Mouse (Mus musculus) liver, adult (tissue): ENCODE measurements at regions not wholly inside any gene's neighbourhood (a gene's known extent, or its start where the extent isn't known, plus 50 kb on each side); places are given as distances from the start of the nearest gene placed in this dataset.

ENCODE experiments used
- GATA4 ChIP-seq: IDR thresholded peaks from 2 replicates; pipeline ENCODE4 v1.6.1; 2014; ENCODE audit warnings: mild to moderate bottlenecking, low read length; ENCODE audit not compliant: insufficient replicate concordance

- no peak for TF ChIP-seq GATA4
These were observed 468.1 kb downstream of the Rfpl4b start for GRCm38 (mm10) chr10:38353526-38353925.

GRCm38 (mm10) chr10:38340406-38341175 is 481.0 kb downstream of the Rfpl4b start:
- TF ChIP-seq GATA4: no peak

GRCm38 (mm10) chr10:38308716-38309392 is 512.7 kb downstream of the Rfpl4b start:
- no peak for TF ChIP-seq GATA4

DNA sequence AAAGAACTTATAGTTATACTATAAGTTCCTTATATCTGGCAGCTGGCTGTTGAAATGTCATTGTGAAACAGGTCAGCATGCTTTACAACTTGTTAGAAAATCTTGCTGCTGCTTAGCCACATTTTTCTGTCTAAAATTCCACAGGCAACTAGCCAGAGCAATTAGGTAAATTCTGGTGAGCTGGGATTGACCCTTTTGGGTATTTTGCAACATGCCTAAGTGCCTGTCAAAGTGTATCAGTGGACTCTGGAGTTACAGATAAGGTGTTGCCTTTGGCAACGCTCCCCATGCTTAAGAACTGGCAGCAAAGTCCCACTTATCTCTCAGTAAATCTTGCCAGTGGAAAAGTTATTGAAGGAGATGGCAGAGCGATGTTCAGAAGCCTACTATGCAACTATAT is 525.9 kb downstream of the Rfpl4b start:
- TF ChIP-seq GATA4: peak; percentile 78; the same call in 1 of the 2 replicates

DNA sequence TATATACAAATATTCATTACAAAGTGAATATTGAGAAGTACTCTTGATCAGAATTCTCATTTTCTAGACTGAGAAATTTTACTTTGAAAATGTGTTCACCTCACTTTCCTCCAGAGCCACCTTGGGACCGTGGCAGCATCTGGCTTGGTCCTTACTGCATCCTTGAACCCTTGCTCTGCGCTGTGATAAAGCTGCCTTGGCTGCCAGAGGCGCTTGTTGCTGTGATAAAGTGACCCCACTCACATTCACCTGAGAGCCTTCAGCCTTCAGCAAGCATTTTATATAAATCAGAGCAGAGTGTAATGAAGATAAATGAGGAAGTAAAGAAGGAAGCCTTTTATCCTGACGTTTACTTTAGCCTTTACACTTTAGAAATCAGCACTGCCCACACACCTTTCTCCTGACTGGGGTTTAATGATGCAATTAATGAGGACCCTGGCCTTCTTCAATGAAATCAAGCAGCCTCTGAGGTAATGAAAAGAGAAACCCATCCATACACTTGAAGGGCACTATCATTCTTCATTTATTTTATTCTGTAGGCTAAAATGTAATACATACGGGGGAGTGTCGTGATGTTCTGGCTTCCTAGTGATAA is 532.8 kb downstream of the Rfpl4b start:
- TF ChIP-seq GATA4: no peak

DNA sequence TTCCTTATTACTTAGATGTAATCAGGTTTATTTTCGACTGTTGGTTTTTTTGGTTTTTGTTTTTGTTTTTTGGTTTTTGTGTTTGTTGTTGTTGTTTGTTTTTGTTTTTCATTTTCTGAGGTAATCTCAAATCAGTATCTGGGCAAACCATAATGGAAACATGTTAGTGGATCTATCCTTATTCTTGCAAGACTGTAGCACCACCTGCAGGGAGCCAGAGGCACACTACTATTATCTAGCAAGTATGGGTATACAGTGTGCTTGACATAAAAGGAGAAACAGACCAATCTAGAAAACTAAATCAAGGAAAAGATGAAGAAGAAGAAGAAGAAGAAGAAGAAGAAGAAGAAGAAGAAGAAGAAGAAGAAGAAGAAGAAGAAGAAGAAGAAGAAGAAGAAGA is 552.4 kb downstream of the Rfpl4b start:
- TF ChIP-seq GATA4: no peak

- TF ChIP-seq GATA4: no peak
These were observed 556.0 kb downstream of the Rfpl4b start for GRCm38 (mm10) chr10:38265564-38265963.

GRCm38 (mm10) chr10:38246821-38247220 is 574.8 kb downstream of the Rfpl4b start:
- TF ChIP-seq GATA4: no peak
